Mouse (Mus musculus) stomach, postnatal 0 days (tissue): ENCODE measurements around the gene Stx11. TPM values are rescaled to one million over a fixed set of nuclear protein-coding genes. Genes with fewer than 3 reads are reported as not detected.
A peak's percentile ranks its signal among the peaks of the same experiment; 100 is the strongest.

Experiments used
- ATAC-seq: fragments of 200-750 bp; cut with Nextera tagmentation; 2 replicates; pipeline ENCODE4 v1.8.0; 2017; ENCODE audit not compliant: low FRiP score, low TSS enrichment
- DNase-seq: peaks from one replicate; pipeline ENCODE4 v3.0.0-alpha.2; 2016; ENCODE audit warnings: low spot score
- H3K27ac ChIP-seq: fragments of 300-500 bp; sonication (generic); replicated peaks from 2 replicates; pipeline ENCODE4 v1.5.1; 2014; ENCODE audit warnings: mild to moderate bottlenecking, control low read depth
- H3K27me3 ChIP-seq: fragments of 300-500 bp; sonication (generic); 2 replicates; pipeline ENCODE4 v1.6.1; 2014; ENCODE audit warnings: low read length; ENCODE audit not compliant: control insufficient read depth, insufficient read depth
- H3K36me3 ChIP-seq: fragments of 300-500 bp; sonication (generic); 2 replicates; pipeline ENCODE4 v1.6.1; 2014; ENCODE audit warnings: low read length, mixed read lengths; ENCODE audit not compliant: control insufficient read depth, insufficient read depth
- H3K4me1 ChIP-seq: fragments of 300-500 bp; sonication (generic); replicated peaks from 2 replicates; pipeline ENCODE4 v1.6.1; 2014; ENCODE audit warnings: antibody characterized with exemption; ENCODE audit not compliant: control insufficient read depth, insufficient read depth
- H3K4me2 ChIP-seq: fragments of 300-500 bp; sonication (generic); replicated peaks from 2 replicates; pipeline ENCODE4 v1.6.1; 2014; ENCODE audit warnings: low read depth, mild to moderate bottlenecking, control low read depth, moderate library complexity
- H3K4me3 ChIP-seq: fragments of 300-500 bp; sonication (generic); 2 replicates; pipeline ENCODE4 v1.5.1; 2014; ENCODE audit warnings: low read depth, low read length, control low read depth
- H3K9ac ChIP-seq: fragments of 300-500 bp; sonication (generic); 2 replicates; pipeline ENCODE4 v1.6.1; 2014; ENCODE audit warnings: mild to moderate bottlenecking, low read length, control low read depth, mixed read lengths
- H3K9me3 ChIP-seq: fragments of 300-500 bp; sonication (generic); 2 replicates; pipeline ENCODE4 v1.6.1; 2016; ENCODE audit warnings: low read length; ENCODE audit not compliant: control insufficient read depth
- CTCF ChIP-seq: IDR thresholded peaks from 2 replicates; pipeline ENCODE4 v1.5.1; 2016; ENCODE audit warnings: antibody characterized with exemption, low read depth, mild to moderate bottlenecking, moderate library complexity
- EP300 ChIP-seq: optimal IDR thresholded peaks from 2 replicates; pipeline ENCODE3; 2016; ENCODE audit warnings: antibody characterized with exemption
- WGBS: fragments of 180-500 bp; shearing (Covaris S2); extraction: QIAGEN DNeasy Blood & Tissue Kit; methylation state at CpG from one replicate; pipeline ENCODE4 v1.1.7; 2014; 5-methylcytosine and 5-hydroxymethylcytosine counted together
- polyA plus RNA-seq: library from polyadenylated mRNA; unstranded; fragments of >200 nt; fragmentation: Nextera tagmentation; extraction: Ambion mirVana; gene quantifications from 2 replicates; pipeline ENCODE4 v1.2.1, GENCODE M21; 2015

Stx11 gene
- polyA plus RNA-seq, 1 experiment from 2014 or later: 3.7 TPM

- H3K27ac ChIP-seq: no peak overlapping the region
- peak; percentile 60 for ATAC-seq
- 63% methylated on average over 5 of the region's 5 CpGs for WGBS
- no peak for TF ChIP-seq EP300
- TF ChIP-seq CTCF: no peak
- H3K27me3 ChIP-seq: no peaks in the 10 kb centered on the region
- no peaks in the 10 kb centered on the region for H3K4me1 ChIP-seq
- DNase-seq: no peak
- no peaks in the 10 kb centered on the region for H3K36me3 ChIP-seq
- H3K9me3 ChIP-seq: no peaks in the 10 kb centered on the region
- no peak overlapping the region for H3K4me3 ChIP-seq
- H3K9ac ChIP-seq: no peak overlapping the region
- no peak overlapping the region for H3K4me2 ChIP-seq
Observed at GRCm38 (mm10) chr10:12904140-12904528, 60.0 kb downstream of the Stx11 start.

- no peaks in the 10 kb centered on the region for H3K4me1 ChIP-seq
- H3K27ac ChIP-seq: no peak overlapping the region
- no peak overlapping the region for H3K4me2 ChIP-seq
- H3K4me3 ChIP-seq: no peak overlapping the region
- 60% methylated on average over 5 of the region's 5 CpGs for WGBS
- no peaks in the 10 kb centered on the region for H3K36me3 ChIP-seq
- ATAC-seq: peak; percentile 87
- no peaks in the 10 kb centered on the region for H3K27me3 ChIP-seq
- no peak overlapping the region for H3K9ac ChIP-seq
- no peaks in the 10 kb centered on the region for H3K9me3 ChIP-seq
- TF ChIP-seq EP300: no peak
- no peak for TF ChIP-seq CTCF
- peak; percentile 37 for DNase-seq
Observed at GRCm38 (mm10) chr10:12903440-12904139, 60.5 kb downstream of the Stx11 start.

GRCm38 (mm10) chr10:12899901-12900300 is 64.2 kb downstream of the Stx11 start:
- Histone ChIP-seq H3K4me3 (no peak overlapping the region), H3K4me2 (no peak overlapping the region), H3K27me3 (no peaks in the 10 kb centered on the region), H3K9ac (no peak overlapping the region), H3K4me1 (no peaks in the 10 kb centered on the region), H3K27ac (no peak overlapping the region), H3K9me3 (no peaks in the 10 kb centered on the region), H3K36me3 (no peaks in the 10 kb centered on the region)
- TF ChIP-seq EP300 (no peak), CTCF (no peak)
- 82% methylated on average over 5 of the region's 5 CpGs for WGBS
- ATAC-seq: no peak
- DNase-seq: no peak

GRCm38 (mm10) chr10:12893339-12893738 is 70.8 kb downstream of the Stx11 start:
- H3K27me3 ChIP-seq: no peaks in the 10 kb centered on the region
- no peak overlapping the region for H3K9ac ChIP-seq
- no peak overlapping the region for H3K4me3 ChIP-seq
- no peaks in the 10 kb centered on the region for H3K36me3 ChIP-seq
- H3K9me3 ChIP-seq: no peaks in the 10 kb centered on the region
- ATAC-seq (peak; percentile 68; the same call in 1 of the 2 replicates), DNase-seq (no peak)
- no peak for TF ChIP-seq EP300
- no peak for TF ChIP-seq CTCF
- no peaks in the 10 kb centered on the region for H3K4me1 ChIP-seq
- 0 out of 2 replicates have a peak overlapping the region, but pooled peaks have one; percentile 53 for H3K27ac ChIP-seq
- WGBS: 90% methylated on average over 3 of the region's 3 CpGs
- no peak overlapping the region for H3K4me2 ChIP-seq

- no peaks in the 10 kb centered on the region for H3K4me1 ChIP-seq
- no peak overlapping the region for H3K4me3 ChIP-seq
- no peaks in the 10 kb centered on the region for H3K9me3 ChIP-seq
- no peak overlapping the region for H3K4me2 ChIP-seq
- 55% methylated on average over 13 of the region's 13 CpGs for WGBS
- H3K27ac ChIP-seq: no peak overlapping the region
- H3K9ac ChIP-seq: no peak overlapping the region
- no peaks in the 10 kb centered on the region for H3K36me3 ChIP-seq
- DNase-seq: peak; percentile 68
- peak; percentile 73 for ATAC-seq
- no peaks in the 10 kb centered on the region for H3K27me3 ChIP-seq
- TF ChIP-seq CTCF: no peak
- no peak for TF ChIP-seq EP300
Observed at GRCm38 (mm10) chr10:12888373-12888772, 75.7 kb downstream of the Stx11 start.

Other genes starting within 250 kb of the Stx11 start
- 33.8 and 40.4 TPM in 2 replicates for gene Utrn, start 94.9 kb downstream of the Stx11 start, polyA plus RNA-seq
- gene Sf3b5, start 41.0 kb upstream of the Stx11 start, polyA plus RNA-seq: 26.8 and 29.3 TPM in 2 replicates
- gene Plagl1, start 96.2 kb upstream of the Stx11 start, polyA plus RNA-seq: 81.0 and 99.4 TPM in 2 replicates
- not detected in 2 replicates for gene Zc2hc1b, start 213.7 kb upstream of the Stx11 start, polyA plus RNA-seq
- gene Ltv1, start 228.9 kb upstream of the Stx11 start, polyA plus RNA-seq: 58.2 and 63.1 TPM in 2 replicates